Mouse (Mus musculus): Measurements from ENCODE around the gene Ep300.
A peak's percentile ranks its signal among the peaks of the same experiment; 100 is the strongest.

GRCm38 (mm10) chr15:81584913-81585745 lies at the start of gene Ep300:
- TF ChIP-seq CTCF (IDR thresholded peaks at IDR 0.05; ENCODE audit: insufficient read depth, low read length) = no peak
- peak; percentile 90 for TF ChIP-seq POLR2A (IDR thresholded peaks at IDR 0.05; ENCODE audit: borderline replicate concordance, extremely low read depth, low read depth, low read length)
